Mouse (Mus musculus): ENCODE results near the gene Arglu1. TPM values are rescaled to one million over a fixed set of nuclear protein-coding genes. Genes with fewer than 3 reads are reported as not detected.

The Arglu1 gene
- polyA plus RNA-seq, 1 experiment from 2014 or later = 92.6 TPM

DNA sequence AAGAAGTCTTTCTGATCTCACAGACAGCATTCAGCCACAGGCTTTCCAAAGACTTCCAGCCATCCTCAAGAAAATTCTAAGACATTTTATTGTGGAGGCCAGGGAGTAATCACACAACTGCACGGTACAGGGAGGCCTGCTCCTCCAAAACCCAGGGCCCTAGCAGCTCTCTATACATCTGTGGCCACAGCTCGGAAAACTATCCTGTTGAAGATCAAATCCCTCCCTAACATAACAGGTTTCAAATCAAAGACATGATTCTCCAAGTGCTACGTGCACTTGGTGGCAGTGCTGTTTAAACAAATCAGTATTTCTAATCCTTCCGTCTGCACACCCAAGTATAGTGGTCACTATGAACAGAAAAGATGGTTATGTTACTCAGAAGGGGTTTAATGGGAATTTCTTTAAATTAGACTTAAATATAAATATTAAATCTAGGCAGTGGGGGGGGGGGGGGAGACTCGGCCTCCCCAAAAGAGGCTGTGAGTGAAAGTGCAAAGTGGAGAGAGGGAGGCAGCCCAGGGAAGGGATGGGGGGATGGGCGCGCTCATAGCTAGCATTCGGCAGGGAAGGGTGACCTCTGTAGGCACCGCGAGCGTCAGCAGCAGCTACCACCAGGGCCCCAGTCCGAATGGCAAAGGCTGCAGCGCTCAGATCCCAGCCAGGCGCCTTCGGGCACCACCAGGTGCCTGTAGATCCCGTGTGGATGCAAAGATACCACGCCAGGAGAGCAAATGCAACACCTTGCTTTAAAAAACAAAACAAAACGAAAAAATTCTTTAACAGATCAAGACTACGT lies 31.7 kb downstream of the Arglu1 start:
- Histone ChIP-seq H3K4me1 (ENCODE audit: control insufficient read depth in 2 of 2, insufficient read depth in 2 of 2, low read length in 2 of 2) (peaks cover 17 to 38% of the 10 kb centered on the region in 2 experiments), H3K9ac (ENCODE audit: low read length) (peak overlapping the region; percentile 89)

GRCm38 (mm10) chr8:8657692-8658355 lies 32.5 kb downstream of the Arglu1 start:
- peak overlapping the region; percentile 89 for H3K9ac ChIP-seq (ENCODE audit: low read length)
- WGBS = 39% methylated on average over 5 of the region's 5 CpGs
- H3K36me3 ChIP-seq (ENCODE audit: control insufficient read depth, insufficient read depth, low read length) = no peaks in the 10 kb centered on the region
- H3K4me1 ChIP-seq (ENCODE audit: control insufficient read depth in 2 of 2, insufficient read depth in 2 of 2, low read length in 2 of 2) = peaks cover 17 to 42% of the 10 kb centered on the region in 2 experiments
- H3K9me3 ChIP-seq (ENCODE audit: control insufficient read depth, low read length) = no peaks in the 10 kb centered on the region
- peak overlapping the region; percentile 24 to 62; a peak in 3 of 4 replicates for H3K27ac ChIP-seq (replicated peaks in 1 of 2; ENCODE audit: control insufficient read depth in 1 of 2, insufficient read depth in 1 of 2, low read depth in 2 of 2, low read length in 2 of 2)
- H3K4me3 ChIP-seq (ENCODE audit: control insufficient read depth in 1 of 2, insufficient read depth in 1 of 2, low read depth in 1 of 2, low read length in 2 of 2) = peak overlapping the region; percentile 78 to 81; a peak in 3 of 4 replicates
- no peaks in the 10 kb centered on the region for H3K27me3 ChIP-seq (ENCODE audit: control insufficient read depth, insufficient read depth, low read length)
- no peak for ATAC-seq (ENCODE audit: insufficient number of reproducible peaks, insufficient read depth, low FRiP score, low read depth)
- peak overlapping the region; percentile 86 for H3K4me2 ChIP-seq (ENCODE audit: low read length)

More for the DNA sequence above, 31.7 kb downstream of the Arglu1 start:
- H3K4me3 ChIP-seq (ENCODE audit: control insufficient read depth in 1 of 2, insufficient read depth in 1 of 2, low read depth in 1 of 2, low read length in 2 of 2) = peak overlapping the region; percentile 78 to 81
- ATAC-seq (ENCODE audit: insufficient number of reproducible peaks, insufficient read depth, low FRiP score, low read depth) = peak; percentile 45; the same call in 1 of the 2 replicates
- peak overlapping the region; percentile 86 for H3K4me2 ChIP-seq (ENCODE audit: low read length)
- 4% methylated on average over 18 of the region's 19 CpGs for WGBS
- no peaks in the 10 kb centered on the region; the same call in 1 of the 2 replicates for H3K36me3 ChIP-seq (ENCODE audit: control insufficient read depth, insufficient read depth, low read length)
- peak overlapping the region; percentile 62 to 78 for H3K27ac ChIP-seq (replicated peaks in 1 of 2; ENCODE audit: control insufficient read depth in 1 of 2, insufficient read depth in 1 of 2, low read depth in 2 of 2, low read length in 2 of 2)
- H3K27me3 ChIP-seq (ENCODE audit: control insufficient read depth, insufficient read depth, low read length) = no peaks in the 10 kb centered on the region
- H3K9me3 ChIP-seq (ENCODE audit: control insufficient read depth, low read length) = no peaks in the 10 kb centered on the region

GRCm38 (mm10) chr8:8656578-8657441 lies 33.5 kb downstream of the Arglu1 start:
- H3K4me1 ChIP-seq (ENCODE audit: control insufficient read depth in 2 of 2, insufficient read depth in 2 of 2, low read length in 2 of 2) = peaks cover 18 to 42% of the 10 kb centered on the region in 2 experiments
- WGBS = 11% methylated on average over 14 of the region's 14 CpGs
- peak overlapping the region; percentile 89 for H3K9ac ChIP-seq (ENCODE audit: low read length)
- peak overlapping the region; percentile 0 to 14; a peak in 3 of 4 replicates for H3K27ac ChIP-seq (replicated peaks in 1 of 2; ENCODE audit: control insufficient read depth in 1 of 2, insufficient read depth in 1 of 2, low read depth in 2 of 2, low read length in 2 of 2)
- H3K9me3 ChIP-seq (ENCODE audit: control insufficient read depth, low read length) = no peaks in the 10 kb centered on the region
- no peaks in the 10 kb centered on the region for H3K27me3 ChIP-seq (ENCODE audit: control insufficient read depth, insufficient read depth, low read length)
- no peaks in the 10 kb centered on the region for H3K36me3 ChIP-seq (ENCODE audit: control insufficient read depth, insufficient read depth, low read length)
- H3K4me2 ChIP-seq (ENCODE audit: low read length) = peak overlapping the region; percentile 86
- H3K4me3 ChIP-seq (ENCODE audit: control insufficient read depth in 1 of 2, insufficient read depth in 1 of 2, low read depth in 1 of 2, low read length in 2 of 2) = peak overlapping the region; percentile 29 to 81
- ATAC-seq (ENCODE audit: insufficient number of reproducible peaks, insufficient read depth, low FRiP score, low read depth) = no peak

GRCm38 (mm10) chr8:8655346-8656340 lies 34.7 kb downstream of the Arglu1 start:
- Histone ChIP-seq H3K27ac (replicated peaks in 1 of 2; ENCODE audit: control insufficient read depth in 1 of 2, insufficient read depth in 1 of 2, low read depth in 2 of 2, low read length in 2 of 2) (peak overlapping the region; percentile 29 to 40; a peak in 2 of 4 replicates), H3K9ac (ENCODE audit: low read length) (peak overlapping the region; percentile 89)
- WGBS = 30% methylated on average over 24 of the region's 24 CpGs

DNA sequence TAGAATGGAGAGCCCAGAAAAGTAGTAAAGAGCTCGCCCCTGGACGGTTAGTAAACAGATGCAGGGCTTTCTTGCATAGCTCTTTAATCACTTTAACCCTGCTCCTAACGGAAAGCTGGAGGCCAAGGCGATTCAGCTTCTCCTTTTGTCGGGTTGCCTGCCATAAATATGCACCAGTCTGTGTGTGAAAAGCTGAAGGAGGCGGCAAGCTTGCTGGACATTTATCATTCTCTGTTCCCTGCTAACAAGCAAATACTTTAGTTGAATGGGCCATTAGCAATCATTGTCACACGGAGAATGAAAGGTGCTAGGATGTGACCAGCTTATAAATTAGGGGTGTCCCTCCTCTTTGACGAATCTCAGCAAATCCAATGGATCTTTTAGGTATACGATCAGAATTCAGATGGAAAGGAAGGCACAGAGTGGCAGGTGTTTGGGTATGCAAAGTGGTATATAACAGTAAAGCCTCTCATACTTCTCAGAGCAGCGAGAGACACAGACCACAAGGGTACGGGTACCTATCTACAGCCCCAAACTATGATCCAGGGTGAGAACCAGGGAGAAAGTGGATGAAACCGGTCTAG lies 36.3 kb downstream of the Arglu1 start:
- Histone ChIP-seq H3K9ac (ENCODE audit: low read length) (no peak overlapping the region; the same call in 1 of the 2 replicates), H3K36me3 (ENCODE audit: control insufficient read depth, insufficient read depth, low read length) (no peaks in the 10 kb centered on the region), H3K4me2 (ENCODE audit: low read length) (peak overlapping the region; percentile 86), H3K4me1 (ENCODE audit: control insufficient read depth in 2 of 2, insufficient read depth in 2 of 2, low read length in 2 of 2) (peaks cover 27 to 58% of the 10 kb centered on the region in 2 experiments), H3K27me3 (ENCODE audit: control insufficient read depth, insufficient read depth, low read length) (no peaks in the 10 kb centered on the region), H3K9me3 (ENCODE audit: control insufficient read depth, low read length) (no peaks in the 10 kb centered on the region), H3K27ac (replicated peaks in 1 of 2; ENCODE audit: control insufficient read depth in 1 of 2, insufficient read depth in 1 of 2, low read depth in 2 of 2, low read length in 2 of 2) (no peak overlapping the region), H3K4me3 (ENCODE audit: control insufficient read depth in 1 of 2, insufficient read depth in 1 of 2, low read depth in 1 of 2, low read length in 2 of 2) (no peak overlapping the region)
- WGBS = 70% methylated on average over 12 of the region's 12 CpGs
- ATAC-seq (ENCODE audit: insufficient number of reproducible peaks, insufficient read depth, low FRiP score, low read depth) = no peak

More at GRCm38 (mm10) chr8:8655346-8656340, 34.7 kb downstream of the Arglu1 start:
- Histone ChIP-seq H3K4me1 (ENCODE audit: control insufficient read depth in 2 of 2, insufficient read depth in 2 of 2, low read length in 2 of 2) (peaks cover 18 to 43% of the 10 kb centered on the region in 2 experiments), H3K36me3 (ENCODE audit: control insufficient read depth, insufficient read depth, low read length) (no peaks in the 10 kb centered on the region), H3K4me2 (ENCODE audit: low read length) (peak overlapping the region; percentile 86), H3K4me3 (ENCODE audit: control insufficient read depth in 1 of 2, insufficient read depth in 1 of 2, low read depth in 1 of 2, low read length in 2 of 2) (peak overlapping the region; percentile 18 to 81), H3K27me3 (ENCODE audit: control insufficient read depth, insufficient read depth, low read length) (no peaks in the 10 kb centered on the region), H3K9me3 (ENCODE audit: control insufficient read depth, low read length) (no peaks in the 10 kb centered on the region)
- ATAC-seq (ENCODE audit: insufficient number of reproducible peaks, insufficient read depth, low FRiP score, low read depth) = no peak

- no peak overlapping the region for H3K4me3 ChIP-seq (ENCODE audit: control insufficient read depth in 1 of 2, insufficient read depth in 1 of 2, low read depth in 1 of 2, low read length in 2 of 2)
- ATAC-seq (ENCODE audit: insufficient number of reproducible peaks, insufficient read depth, low FRiP score, low read depth) = no peak
Observed at GRCm38 (mm10) chr8:8653343-8653742, 37.0 kb downstream of the Arglu1 start.

More at GRCm38 (mm10) chr8:8653343-8653742, 37.0 kb downstream of the Arglu1 start:
- H3K4me1 ChIP-seq (ENCODE audit: control insufficient read depth in 2 of 2, insufficient read depth in 2 of 2, low read length in 2 of 2) = peaks cover 32 to 61% of the 10 kb centered on the region in 2 experiments
- H3K9me3 ChIP-seq (ENCODE audit: control insufficient read depth, low read length) = no peaks in the 10 kb centered on the region
- H3K36me3 ChIP-seq (ENCODE audit: control insufficient read depth, insufficient read depth, low read length) = no peaks in the 10 kb centered on the region
- 56% methylated on average over 5 of the region's 5 CpGs for WGBS
- H3K9ac ChIP-seq (ENCODE audit: low read length) = no peak overlapping the region; the same call in 1 of the 2 replicates
- H3K27me3 ChIP-seq (ENCODE audit: control insufficient read depth, insufficient read depth, low read length) = no peaks in the 10 kb centered on the region
- H3K4me2 ChIP-seq (ENCODE audit: low read length) = peak overlapping the region; percentile 86
- no peak overlapping the region for H3K27ac ChIP-seq (replicated peaks in 1 of 2; ENCODE audit: control insufficient read depth in 1 of 2, insufficient read depth in 1 of 2, low read depth in 2 of 2, low read length in 2 of 2)
